Mouse (Mus musculus) neural tube, embryonic 11.5 days (tissue): ENCODE measurements around the gene Mastl. TPM values are rescaled to one million over a fixed set of nuclear protein-coding genes. Genes with fewer than 3 reads are reported as not detected.
A peak's percentile ranks its signal among the peaks of the same experiment; 100 is the strongest.

Source experiments
- ATAC-seq: fragments of 200-750 bp; cut with Nextera tagmentation; 2 replicates; pipeline ENCODE4 v1.8.0; 2017; ENCODE audit warnings: moderate number of reproducible peaks, mild to moderate bottlenecking, moderate TSS enrichment, moderate library complexity; ENCODE audit not compliant: insufficient read depth, low FRiP score, low TSS enrichment
- DNase-seq: peaks from one replicate; pipeline ENCODE4 v3.0.0-alpha.2; 2015; ENCODE audit warnings: low spot score
- H3K27ac ChIP-seq: fragments of 300-500 bp; sonication (generic); 2 replicates; pipeline ENCODE4 v1.5.1; 2014; ENCODE audit warnings: low read depth, mild to moderate bottlenecking, low read length
- H3K27me3 ChIP-seq: fragments of 300-500 bp; sonication (generic); 2 replicates; pipeline ENCODE4 v1.6.1; 2014; ENCODE audit warnings: mild to moderate bottlenecking, low read length, mixed read lengths; ENCODE audit not compliant: control insufficient read depth, insufficient read depth
- H3K36me3 ChIP-seq: fragments of 300-500 bp; sonication (generic); 2 replicates; pipeline ENCODE4 v1.6.1; 2014; ENCODE audit warnings: mild to moderate bottlenecking, low read length, moderate library complexity, mixed read lengths; ENCODE audit not compliant: control insufficient read depth, insufficient read depth
- H3K4me1 ChIP-seq: fragments of 300-500 bp; sonication (generic); 2 replicates; pipeline ENCODE4 v1.6.1; 2014; ENCODE audit warnings: low read length, mixed read lengths; ENCODE audit not compliant: control insufficient read depth, insufficient read depth
- H3K4me2 ChIP-seq: fragments of 300-500 bp; sonication (generic); 2 replicates; pipeline ENCODE4 v1.6.1; 2014; ENCODE audit warnings: low read depth, mild to moderate bottlenecking, moderate library complexity
- H3K4me3 ChIP-seq: fragments of 300-500 bp; sonication (generic); 2 replicates; pipeline ENCODE4 v1.5.1; 2014; ENCODE audit warnings: low read depth, low read length
- H3K9ac ChIP-seq: fragments of 300-500 bp; sonication (generic); 2 replicates; pipeline ENCODE4 v1.6.1; 2014; ENCODE audit warnings: mild to moderate bottlenecking, low read length
- H3K9me3 ChIP-seq: fragments of 300-500 bp; sonication (generic); 2 replicates; pipeline ENCODE4 v1.6.1; 2016; ENCODE audit warnings: low read length; ENCODE audit not compliant: control insufficient read depth
- WGBS: fragments of 180-500 bp; shearing (Covaris S2); extraction: QIAGEN DNeasy Blood & Tissue Kit; methylation state at CpG from one replicate; pipeline ENCODE4 v1.1.7; 2014; 5-methylcytosine and 5-hydroxymethylcytosine counted together
- polyA plus RNA-seq: library from polyadenylated mRNA; unstranded; fragments of >200 nt; fragmentation: Nextera tagmentation; extraction: Ambion mirVana; gene quantifications from 2 replicates; pipeline ENCODE4 v1.2.1, GENCODE M21; 2014

Gene Mastl
- polyA plus RNA-seq, 1 experiment from 2014 or later, result 13.4 TPM

GRCm38 (mm10) chr2:23070491-23070890, 85.3 kb downstream of the Mastl start:
- WGBS, result 92% methylated on average over 2 of the region's 2 CpGs
- H3K9ac ChIP-seq, result no peak overlapping the region
- H3K4me3 ChIP-seq, result no peak overlapping the region
- H3K27me3 ChIP-seq, result no peaks in the 10 kb centered on the region
- no peak overlapping the region for H3K4me2 ChIP-seq
- H3K4me1 ChIP-seq, result no peaks in the 10 kb centered on the region
- H3K27ac ChIP-seq, result no peak overlapping the region
- H3K9me3 ChIP-seq, result no peaks in the 10 kb centered on the region
- ATAC-seq (no peak), DNase-seq (no peak)
- no peaks in the 10 kb centered on the region for H3K36me3 ChIP-seq

GRCm38 (mm10) chr2:23068894-23069744, 86.7 kb downstream of the Mastl start:
- H3K9ac ChIP-seq, result peak overlapping the region; percentile 39
- no peaks in the 10 kb centered on the region for H3K4me1 ChIP-seq
- H3K4me2 ChIP-seq, result peak overlapping the region; percentile 91
- H3K27me3 ChIP-seq, result no peaks in the 10 kb centered on the region
- no peaks in the 10 kb centered on the region for H3K36me3 ChIP-seq
- under 1% methylated on average over 50 of the region's 50 CpGs for WGBS
- H3K9me3 ChIP-seq, result no peaks in the 10 kb centered on the region
- peak overlapping the region; percentile 87 for H3K27ac ChIP-seq
- peak overlapping the region; percentile 56 for H3K4me3 ChIP-seq
- peak; percentile 81 for ATAC-seq
- peak; percentile 94 for DNase-seq

- WGBS, result under 1% methylated on average over 21 of the region's 21 CpGs
- Histone ChIP-seq H3K4me2 (peak overlapping the region; percentile 91), H3K9ac (peak overlapping the region; percentile 74), H3K4me3 (peak overlapping the region; percentile 56), H3K4me1 (no peaks in the 10 kb centered on the region), H3K36me3 (no peaks in the 10 kb centered on the region), H3K27ac (peak overlapping the region; percentile 87), H3K27me3 (no peaks in the 10 kb centered on the region), H3K9me3 (no peaks in the 10 kb centered on the region)
- ATAC-seq (peak; percentile 66), DNase-seq (no peak)
These were observed 87.5 kb downstream of the Mastl start for GRCm38 (mm10) chr2:23068370-23068737.

- peak within 1 kb of the TSS; percentile 87 for H3K27ac ChIP-seq
- H3K36me3 ChIP-seq, result no peaks in the 10 kb centered on the region
- H3K27me3 ChIP-seq, result no peaks in the 10 kb centered on the region
- WGBS, result 3% methylated on average over 34 of the region's 34 CpGs
- H3K9me3 ChIP-seq, result no peaks in the 10 kb centered on the region
- no peaks in the 10 kb centered on the region for H3K4me1 ChIP-seq
- H3K4me3 ChIP-seq, result peak within 1 kb of the TSS; percentile 56
- peak within 1 kb of the TSS; percentile 74 for H3K9ac ChIP-seq
- peak; percentile 95 for ATAC-seq
- DNase-seq, result peak; percentile 95
- H3K4me2 ChIP-seq, result peak within 1 kb of the TSS; percentile 91
These were observed 88.1 kb downstream of the Mastl start, which contains the start of gene Acbd5 for GRCm38 (mm10) chr2:23067552-23068369. Acbd5 (plus strand) TSS chr2:23068167.

Other genes with a start within 250 kb of the Mastl start
- 47.1 and 48.1 TPM in 2 replicates for gene Abi1, start 115.8 kb downstream of the Mastl start, polyA plus RNA-seq
- gene Acbd5, start 87.9 kb downstream of the Mastl start, polyA plus RNA-seq, result 43.5 and 45.1 TPM in 2 replicates
- 79.2 and 84.1 TPM in 2 replicates for gene Yme1l1, start 345 bp upstream of the Mastl start, polyA plus RNA-seq
- gene 4931423N10Rik, start 51.5 kb upstream of the Mastl start, polyA plus RNA-seq, result not detected in 2 replicates
- gene Nxph2, start 165.2 kb upstream of the Mastl start, polyA plus RNA-seq, result 0.12 TPM in 1 of 2 replicates, not detected in the other